Mouse (Mus musculus) gastrocnemius, adult 18-20 months (tissue): ENCODE measurements around the gene Dnmbp. TPM values are rescaled to one million over a fixed set of nuclear protein-coding genes. Genes with fewer than 3 reads are reported as not detected.

ENCODE experiments used
- DNase-seq: peaks from one replicate; pipeline ENCODE4 v3.0.0; 2021; ENCODE audit warnings: low spot score
- total RNA-seq, 2 experiments: library from RNA; stranded (reverse); gene quantifications; 2 replicates each; pipeline ENCODE4 v1.2.3; 2021

Gene Dnmbp
- total RNA-seq, 2 experiments from 2014 or later, result 12.0 TPM

GRCm38 (mm10) chr19:43914986-43915385 is 25.0 kb downstream of the Dnmbp start:
- no peak for DNase-seq

- DNase-seq, result no peak
Measured at GRCm38 (mm10) chr19:43912775-43913486, 27.1 kb downstream of the Dnmbp start.

GRCm38 (mm10) chr19:43906492-43906891 is 33.5 kb downstream of the Dnmbp start:
- DNase-seq, result no peak

GRCm38 (mm10) chr19:43905985-43906384 is 34.0 kb downstream of the Dnmbp start:
- peak; percentile 62 for DNase-seq

- DNase-seq, result no peak
Measured at GRCm38 (mm10) chr19:43905136-43905535, 34.9 kb downstream of the Dnmbp start.

- no peak for DNase-seq
Measured at GRCm38 (mm10) chr19:43904327-43904726, 35.7 kb downstream of the Dnmbp start.

GRCm38 (mm10) chr19:43902887-43903286 is 37.1 kb downstream of the Dnmbp start:
- DNase-seq, result no peak

GRCm38 (mm10) chr19:43900690-43901089 is 39.3 kb downstream of the Dnmbp start:
- DNase-seq, result no peak

GRCm38 (mm10) chr19:43898547-43898946 is 41.4 kb downstream of the Dnmbp start:
- no peak for DNase-seq

- DNase-seq, result no peak
Measured at GRCm38 (mm10) chr19:43896441-43896840, 43.5 kb downstream of the Dnmbp start.

- DNase-seq, result no peak
Measured at GRCm38 (mm10) chr19:43895951-43896350, 44.0 kb downstream of the Dnmbp start.

GRCm38 (mm10) chr19:43894821-43895220 is 45.2 kb downstream of the Dnmbp start:
- DNase-seq, result no peak

GRCm38 (mm10) chr19:43894070-43894469 is 45.9 kb downstream of the Dnmbp start:
- DNase-seq, result peak; percentile 72

GRCm38 (mm10) chr19:43890487-43890886 is 49.5 kb downstream of the Dnmbp start:
- DNase-seq, result no peak

- DNase-seq, result no peak
Measured at GRCm38 (mm10) chr19:43887725-43888124, 52.3 kb downstream of the Dnmbp start.

- DNase-seq, result no peak
Measured at GRCm38 (mm10) chr19:43887242-43887641, 52.7 kb downstream of the Dnmbp start.

- no peak for DNase-seq
Measured at GRCm38 (mm10) chr19:43886371-43887099, 53.5 kb downstream of the Dnmbp start.

- no peak for DNase-seq
Measured at GRCm38 (mm10) chr19:43884668-43885498, 55.1 kb downstream of the Dnmbp start.

- DNase-seq, result no peak
Measured at GRCm38 (mm10) chr19:43882895-43883573, 57.0 kb downstream of the Dnmbp start.

GRCm38 (mm10) chr19:43881615-43882014 is 58.4 kb downstream of the Dnmbp start:
- DNase-seq, result no peak

GRCm38 (mm10) chr19:43880420-43880819 is 59.6 kb downstream of the Dnmbp start:
- DNase-seq, result no peak
